Mouse (Mus musculus) kidney, postnatal 0 days (tissue): ENCODE data around the gene Fthl17e. TPM values are rescaled to one million over a fixed set of nuclear protein-coding genes. Genes with fewer than 3 reads are reported as not detected.
"Not testable (repeated sequence)": the region's sequence is repeated elsewhere in the genome, so short reads cannot be mapped to it uniquely, and the experiment has no call there.

Experiments
- ATAC-seq: fragments of 200-750 bp; cut with Nextera tagmentation; replicated peaks from 2 replicates; pipeline ENCODE4 v1.8.0; 2017; ENCODE audit warnings: low read depth, moderate number of reproducible peaks, moderate TSS enrichment, moderate library complexity; ENCODE audit not compliant: low FRiP score
- DNase-seq: peaks from one replicate; pipeline ENCODE4 v3.0.0-alpha.2; 2016; ENCODE audit warnings: low spot score
- H3K27ac ChIP-seq: fragments of 300-500 bp; sonication (generic); 2 replicates; pipeline ENCODE4 v1.5.1; 2014; ENCODE audit warnings: mild to moderate bottlenecking
- H3K27me3 ChIP-seq: fragments of 300-500 bp; sonication (generic); 2 replicates; pipeline ENCODE4 v1.6.1; 2014; ENCODE audit warnings: low read length, mixed read lengths; ENCODE audit not compliant: insufficient read depth
- H3K36me3 ChIP-seq: fragments of 300-500 bp; sonication (generic); 2 replicates; pipeline ENCODE4 v1.6.1; 2014; ENCODE audit warnings: low read length, mixed read lengths; ENCODE audit not compliant: insufficient read depth
- H3K4me1 ChIP-seq: fragments of 300-500 bp; sonication (generic); replicated peaks from 2 replicates; pipeline ENCODE4 v1.6.1; 2014; ENCODE audit warnings: antibody characterized with exemption, low read length, mixed read lengths; ENCODE audit not compliant: insufficient read depth
- H3K4me2 ChIP-seq: fragments of 300-500 bp; sonication (generic); 2 replicates; pipeline ENCODE4 v1.6.1; 2014; ENCODE audit warnings: mild to moderate bottlenecking, low read length, moderate library complexity, mixed read lengths
- H3K4me3 ChIP-seq: fragments of 300-500 bp; sonication (generic); replicated peaks from 2 replicates; pipeline ENCODE4 v1.5.1; 2014; ENCODE audit warnings: low read depth, low read length
- H3K9ac ChIP-seq: fragments of 300-500 bp; sonication (generic); 2 replicates; pipeline ENCODE4 v1.6.1; 2014; ENCODE audit warnings: low read depth, low read length
- H3K9me3 ChIP-seq: fragments of 300-500 bp; sonication (generic); replicated peaks from 2 replicates; pipeline ENCODE4 v1.6.1; 2016; ENCODE audit warnings: low read length, inconsistent platforms, mixed read lengths
- CTCF ChIP-seq: IDR thresholded peaks from 2 replicates; pipeline ENCODE4 v1.5.1; 2016; ENCODE audit warnings: antibody characterized with exemption, low read depth, mild to moderate bottlenecking, moderate library complexity
- WGBS: fragments of 180-500 bp; shearing (Covaris S2); extraction: QIAGEN DNeasy Blood & Tissue Kit; methylation state at CpG from one replicate; pipeline ENCODE4 v1.1.7; 2014; 5-methylcytosine and 5-hydroxymethylcytosine counted together
- polyA plus RNA-seq: library from polyadenylated mRNA; unstranded; fragments of >200 nt; fragmentation: Nextera tagmentation; extraction: Ambion mirVana; gene quantifications from 2 replicates; pipeline ENCODE4 v1.2.1, GENCODE M21; 2015

The Fthl17e gene
- not detected in 2 replicates for polyA plus RNA-seq

DNA sequence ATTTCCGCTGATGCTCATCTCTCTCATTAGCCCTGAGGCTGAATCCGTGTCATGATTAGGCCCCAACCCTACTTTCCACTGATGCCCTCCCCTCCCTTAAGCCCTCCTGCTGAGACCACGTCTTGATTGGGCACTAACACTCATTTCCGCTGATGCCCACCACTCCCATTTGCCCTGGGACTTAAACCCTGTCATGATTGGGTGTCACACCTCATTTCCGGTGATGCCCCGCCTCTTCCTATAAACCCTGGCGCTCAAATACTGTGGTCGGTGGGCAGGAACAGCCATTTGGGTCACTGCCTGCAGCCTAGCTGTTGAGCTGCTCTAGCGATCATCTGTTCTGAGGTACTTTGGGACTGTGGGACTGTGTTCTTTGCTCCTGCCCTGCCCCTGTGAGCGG lies at the start of gene Fthl17e:
Fthl17e (plus strand) TSS at position 301 of the 400 bp plus-strand sequence.
- not testable (repeated sequence) for H3K4me3 ChIP-seq, H3K36me3 ChIP-seq, ATAC-seq, H3K27ac ChIP-seq, H3K9me3 ChIP-seq, H3K4me1 ChIP-seq, DNase-seq, H3K4me2 ChIP-seq, H3K9ac ChIP-seq, H3K27me3 ChIP-seq
- 100% methylated on average over 1 of the region's 10 CpGs for WGBS

DNA sequence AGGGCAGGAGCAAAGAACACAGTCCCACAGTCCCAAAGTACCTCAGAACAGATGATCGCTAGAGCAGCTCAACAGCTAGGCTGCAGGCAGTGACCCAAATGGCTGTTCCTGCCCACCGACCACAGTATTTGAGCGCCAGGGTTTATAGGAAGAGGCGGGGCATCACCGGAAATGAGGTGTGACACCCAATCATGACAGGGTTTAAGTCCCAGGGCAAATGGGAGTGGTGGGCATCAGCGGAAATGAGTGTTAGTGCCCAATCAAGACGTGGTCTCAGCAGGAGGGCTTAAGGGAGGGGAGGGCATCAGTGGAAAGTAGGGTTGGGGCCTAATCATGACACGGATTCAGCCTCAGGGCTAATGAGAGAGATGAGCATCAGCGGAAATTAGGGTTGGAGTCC lies 46.6 kb upstream of the Fthl17e start, which contains the start of gene Fthl17d:
Fthl17d (minus strand) TSS at position 101 of the 400 bp plus-strand sequence.
- not testable (repeated sequence) for H3K27me3 ChIP-seq, H3K4me1 ChIP-seq, DNase-seq, H3K9me3 ChIP-seq, H3K9ac ChIP-seq, H3K4me3 ChIP-seq, H3K36me3 ChIP-seq, ATAC-seq, H3K27ac ChIP-seq, H3K4me2 ChIP-seq
- WGBS, result no CpG with 5 or more reads among the region's 9 CpGs

DNA sequence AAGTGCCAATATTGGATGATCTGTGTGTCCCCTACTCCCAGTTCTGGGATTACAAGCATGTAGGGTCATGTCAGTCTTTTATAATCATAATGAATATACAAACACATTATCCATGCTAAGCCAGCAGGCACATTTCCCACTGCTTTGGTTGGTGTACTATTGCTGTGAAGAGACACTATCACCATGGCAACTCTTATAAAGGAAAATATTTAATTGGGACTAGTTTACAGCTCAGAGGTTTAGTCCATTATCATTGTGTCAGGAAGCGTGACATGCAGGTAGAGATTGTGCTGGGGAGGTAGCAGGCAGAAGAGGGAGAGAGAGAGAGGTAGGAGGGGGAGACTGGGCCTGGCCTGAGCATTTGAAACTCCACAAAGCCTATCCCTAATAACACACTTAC lies 17.2 kb upstream of the Fthl17e start:
- TF ChIP-seq CTCF, result no peak

DNA sequence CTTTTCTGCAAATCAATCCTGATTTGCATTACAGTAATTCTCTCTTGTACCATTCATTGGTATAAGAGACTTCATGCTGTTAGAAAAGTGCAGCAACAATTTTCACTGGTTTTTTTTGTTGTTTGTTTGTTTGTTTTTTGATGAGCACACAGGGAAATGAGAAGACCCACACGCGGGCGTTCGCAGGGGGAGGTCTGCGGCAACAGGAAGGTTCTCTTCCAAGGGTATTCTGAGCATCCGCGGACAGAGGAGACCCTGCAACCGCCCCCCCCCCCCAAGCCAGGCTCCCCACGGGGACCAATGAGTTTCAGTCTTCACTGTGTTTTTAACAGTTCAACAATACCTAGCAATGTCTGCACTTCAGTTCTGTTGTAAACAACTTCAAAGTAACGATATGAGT lies 13.8 kb upstream of the Fthl17e start:
- no peaks in the 10 kb centered on the region for H3K36me3 ChIP-seq
- H3K4me2 ChIP-seq, result no peak overlapping the region
- no peak for TF ChIP-seq CTCF
- H3K27ac ChIP-seq, result no peak overlapping the region
- no peaks in the 10 kb centered on the region for H3K4me1 ChIP-seq
- DNase-seq (no peak), ATAC-seq (no peak)
- no peaks in the 10 kb centered on the region for H3K27me3 ChIP-seq
- H3K9me3 ChIP-seq, result no peaks in the 10 kb centered on the region
- 75% methylated on average over 9 of the region's 10 CpGs for WGBS
- H3K9ac ChIP-seq, result no peak overlapping the region
- H3K4me3 ChIP-seq, result no peak overlapping the region

More for the DNA sequence above, 17.2 kb upstream of the Fthl17e start:
- WGBS, result 77% methylated on average over 1 of the region's 1 CpGs
- Histone ChIP-seq H3K27me3 (no peaks in the 10 kb centered on the region), H3K4me1 (no peaks in the 10 kb centered on the region), H3K9ac (no peak overlapping the region), H3K36me3 (no peaks in the 10 kb centered on the region), H3K4me3 (no peak overlapping the region), H3K9me3 (no peaks in the 10 kb centered on the region), H3K27ac (no peak overlapping the region), H3K4me2 (no peak overlapping the region)
- ATAC-seq (no peak), DNase-seq (no peak)

DNA sequence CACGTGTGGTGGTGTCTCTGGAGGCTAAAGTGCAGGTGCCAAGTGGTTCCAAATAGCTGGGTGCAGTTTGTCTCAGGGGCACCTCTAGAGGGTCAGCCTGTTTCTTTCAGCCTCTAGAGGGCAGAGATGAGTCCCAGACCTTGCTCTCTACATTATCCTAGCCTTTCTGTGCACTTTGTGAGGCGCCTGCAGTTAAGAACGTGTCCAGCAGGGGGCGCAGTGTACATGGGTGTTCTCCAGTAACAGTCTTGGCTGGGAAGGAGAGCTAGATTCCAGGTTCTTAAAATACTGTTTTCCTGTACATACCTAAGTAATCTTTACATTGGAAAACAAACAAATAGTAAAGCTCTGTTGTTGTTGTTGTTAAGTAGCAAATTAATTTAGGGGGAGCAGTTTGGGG lies 8.3 kb downstream of the Fthl17e start:
- H3K27ac ChIP-seq, H3K36me3 ChIP-seq, H3K4me3 ChIP-seq, H3K9me3 ChIP-seq, ATAC-seq, H3K4me2 ChIP-seq, H3K9ac ChIP-seq, H3K27me3 ChIP-seq, DNase-seq, H3K4me1 ChIP-seq: not testable (repeated sequence)
- 43% methylated on average over 3 of the region's 4 CpGs for WGBS

DNA sequence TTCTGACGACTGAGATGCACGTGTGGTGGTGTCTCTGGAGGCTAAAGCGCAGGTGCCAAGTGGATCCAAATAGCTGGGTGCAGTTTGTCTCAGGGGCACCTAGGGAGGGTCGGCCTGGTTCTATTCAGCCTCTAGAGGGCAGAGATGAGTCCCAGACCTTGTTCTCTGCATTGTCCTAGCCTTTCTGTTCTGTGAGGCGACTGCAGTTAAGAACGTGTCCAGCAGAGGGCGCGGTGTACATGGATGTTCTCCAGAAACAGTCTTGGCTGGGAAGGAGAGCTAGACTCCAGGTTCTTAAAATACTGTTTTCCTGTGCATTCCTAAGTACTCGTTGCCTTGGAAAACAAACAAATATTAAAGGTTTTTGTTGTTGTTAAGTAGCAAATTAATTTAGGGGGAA lies 27.7 kb downstream of the Fthl17e start:
- peak; percentile 40; the same call in 1 of the 2 replicates for TF ChIP-seq CTCF
- not testable (repeated sequence) for H3K9me3 ChIP-seq, H3K9ac ChIP-seq, DNase-seq, H3K4me1 ChIP-seq, H3K27ac ChIP-seq, H3K36me3 ChIP-seq, H3K27me3 ChIP-seq, ATAC-seq, H3K4me3 ChIP-seq, H3K4me2 ChIP-seq
- WGBS, result 25% methylated on average over 6 of the region's 9 CpGs

DNA sequence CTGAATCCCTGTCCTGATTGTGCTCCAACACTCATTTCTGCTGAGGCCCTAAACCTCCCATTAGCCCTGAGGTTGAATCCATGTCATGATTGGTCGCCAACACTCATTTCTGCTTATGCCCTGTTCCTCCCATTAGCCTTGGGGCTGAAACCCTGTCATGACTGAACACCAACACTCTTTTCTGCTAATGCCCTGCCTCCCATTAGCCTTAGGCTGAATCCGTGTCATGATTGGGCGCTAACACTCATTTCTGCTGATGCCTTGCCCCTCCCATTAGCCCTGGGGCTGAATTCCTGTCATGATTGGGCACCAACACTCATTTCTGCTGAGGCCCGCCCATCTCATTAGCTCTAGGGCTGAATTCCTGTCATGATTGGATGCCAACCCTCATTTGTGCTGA lies 28.8 kb downstream of the Fthl17e start:
- WGBS, result 85% methylated on average over 4 of the region's 4 CpGs
- no peak overlapping the region for H3K27ac ChIP-seq
- no peak for DNase-seq

DNA sequence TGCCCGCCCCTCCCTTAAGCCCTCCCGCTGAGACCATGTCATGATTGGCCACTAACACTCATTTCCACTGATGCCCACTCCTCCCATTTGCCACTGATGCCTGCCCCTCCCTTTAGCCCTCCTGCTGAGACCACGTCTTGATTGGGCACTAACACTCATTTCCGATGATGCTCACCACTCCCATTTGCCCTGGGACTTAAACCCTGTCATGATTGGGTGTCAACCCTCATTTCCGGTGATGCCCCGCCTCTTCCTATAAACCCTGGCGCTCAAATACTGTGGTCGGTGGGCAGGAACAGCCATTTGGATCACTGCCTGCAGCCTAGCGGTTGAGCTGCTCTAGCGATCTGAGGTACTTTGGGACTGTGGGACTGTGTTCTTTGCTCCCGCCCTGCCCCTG lies 29.4 kb downstream of the Fthl17e start, which contains the start of gene Fthl17f:
Fthl17f (plus strand) TSS at position 301 of the 400 bp plus-strand sequence.
- 91% methylated on average over 11 of the region's 11 CpGs for WGBS
- not testable (repeated sequence) for H3K27ac ChIP-seq, DNase-seq, H3K27me3 ChIP-seq, H3K36me3 ChIP-seq, H3K4me1 ChIP-seq, H3K9me3 ChIP-seq, ATAC-seq, H3K4me2 ChIP-seq, H3K4me3 ChIP-seq, H3K9ac ChIP-seq

More for the DNA sequence above, 28.8 kb downstream of the Fthl17e start:
- H3K9ac ChIP-seq, result no peak overlapping the region
- no peaks in the 10 kb centered on the region for H3K4me1 ChIP-seq
- no peak overlapping the region for H3K4me3 ChIP-seq
- no peak for ATAC-seq
- no peak for TF ChIP-seq CTCF
- no peaks in the 10 kb centered on the region for H3K36me3 ChIP-seq
- H3K27me3 ChIP-seq, result no peaks in the 10 kb centered on the region
- no peak overlapping the region for H3K4me2 ChIP-seq
- H3K9me3 ChIP-seq, result no peaks in the 10 kb centered on the region
